Mouse (Mus musculus): Measurements from ENCODE around the gene Nrd1.

The Nrd1 gene

DNA sequence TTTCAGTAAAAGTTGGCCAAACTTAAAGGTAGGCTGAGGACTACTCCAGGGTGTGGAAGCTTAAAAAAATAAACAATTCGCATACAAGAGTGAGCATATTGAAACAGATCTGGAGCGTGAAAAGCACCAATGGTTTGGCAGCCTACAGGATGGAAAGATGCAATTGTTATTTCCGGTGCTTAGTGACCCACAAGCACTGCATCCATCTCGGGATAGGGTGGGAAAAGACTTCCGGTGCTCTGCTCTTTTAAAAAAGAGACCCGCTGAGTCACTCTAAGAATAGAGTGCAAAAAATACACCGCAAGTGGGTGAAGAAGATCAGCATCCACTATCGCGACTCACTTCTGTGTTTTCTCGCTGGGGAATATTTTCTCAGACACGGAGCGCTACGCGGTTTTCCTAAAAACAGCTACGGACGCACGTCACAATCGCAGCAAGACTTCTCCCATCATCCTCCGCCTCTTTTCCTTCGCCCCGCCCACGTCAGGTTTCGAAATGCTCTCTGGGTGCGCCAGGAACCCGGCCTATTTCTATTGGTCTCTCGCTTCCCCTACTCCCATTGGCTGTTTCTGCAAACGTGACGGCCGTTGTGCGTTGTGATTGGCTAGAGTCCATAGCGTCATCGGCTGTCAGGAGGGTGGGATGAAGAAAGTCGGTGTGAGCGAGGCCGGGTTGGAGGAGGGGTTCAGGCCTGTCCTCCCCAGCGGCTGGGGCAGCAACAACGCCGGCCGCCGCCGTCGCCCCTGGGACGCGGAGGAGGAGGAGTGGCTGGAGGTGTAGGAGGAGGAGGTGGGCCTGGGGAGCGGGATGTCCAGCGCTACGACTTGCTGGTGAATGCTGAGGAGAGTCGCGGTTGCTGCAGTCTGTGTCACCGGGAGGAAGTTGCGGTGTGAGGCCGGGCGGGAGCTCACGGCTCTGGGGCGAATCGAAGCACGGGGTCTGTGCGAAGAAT, at the start of gene Nrd1:
TSS of gene Nrd1 (plus strand) at position 657 of the 952 bp plus-strand sequence.
- peak; percentile 99 for DNase-seq (ENCODE audit: low spot score)

GRCm38 (mm10) chr4:108951663-108952062, 48.8 kb upstream of the Nrd1 start:
- DNase-seq (ENCODE audit: low spot score) = no peak

DNA sequence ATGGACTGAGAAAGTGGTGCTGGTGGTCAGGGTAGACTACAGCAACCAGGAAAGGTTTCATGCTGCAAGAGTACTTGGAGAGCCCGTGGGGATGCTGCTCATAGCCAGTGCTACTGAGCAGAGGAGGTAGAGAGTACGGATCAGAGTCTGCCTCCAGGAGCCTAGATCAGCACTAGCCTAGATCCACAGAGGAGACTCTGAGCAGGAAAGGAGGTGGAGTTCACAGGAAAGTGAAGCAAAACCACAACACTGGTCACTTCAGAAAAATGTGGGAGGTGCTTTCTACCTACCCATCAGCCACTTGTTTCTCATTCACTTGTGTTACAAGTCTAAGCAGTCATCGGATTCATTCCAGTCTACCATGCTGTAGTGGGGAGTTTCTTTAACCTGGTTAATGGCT, 40.8 kb upstream of the Nrd1 start:
- no peak for DNase-seq (ENCODE audit: low spot score)

- no peak for DNase-seq (ENCODE audit: low spot score)
Observed at GRCm38 (mm10) chr4:108960619-108961460, 39.6 kb upstream of the Nrd1 start.

DNA sequence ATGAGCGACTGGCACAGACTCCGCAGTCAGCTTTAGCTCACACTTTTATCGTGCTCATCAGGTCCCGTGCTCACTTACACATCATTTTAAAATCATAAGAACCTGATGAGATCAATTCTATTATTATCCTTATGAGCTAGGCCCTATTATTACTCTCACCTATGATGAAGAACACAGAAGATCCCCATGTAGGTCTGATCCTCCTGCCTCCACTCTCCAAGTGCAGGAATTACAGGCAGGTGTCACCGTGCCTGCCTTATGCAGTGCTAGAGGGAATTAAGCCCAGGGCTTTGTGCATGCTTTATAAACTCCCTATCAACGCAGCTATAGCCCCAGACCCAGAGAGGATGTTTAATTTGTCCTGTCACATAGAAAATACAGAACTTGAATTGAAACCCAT, 37.4 kb upstream of the Nrd1 start:
- DNase-seq (ENCODE audit: low spot score) = no peak

DNA sequence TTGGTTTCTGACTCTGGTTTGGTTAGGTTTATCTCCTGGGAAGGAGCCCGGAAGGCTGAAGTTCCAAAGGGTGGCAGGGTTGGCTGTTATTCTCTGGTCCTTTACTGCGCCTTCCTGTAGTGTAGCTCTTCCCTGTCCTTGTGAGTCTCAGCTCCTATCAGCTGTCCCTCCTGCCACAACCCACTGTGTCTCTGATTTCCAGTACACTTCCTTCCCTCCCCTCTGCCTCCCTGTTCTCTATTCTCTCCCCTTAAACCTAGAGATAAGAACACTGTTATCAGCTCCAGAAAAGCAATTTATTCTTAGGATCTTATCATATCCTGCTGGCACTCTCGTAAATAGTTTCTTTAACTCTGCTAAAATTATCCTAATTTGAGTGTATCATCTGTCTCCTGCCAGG, 30.9 kb upstream of the Nrd1 start:
- no peak for DNase-seq (ENCODE audit: low spot score)

DNA sequence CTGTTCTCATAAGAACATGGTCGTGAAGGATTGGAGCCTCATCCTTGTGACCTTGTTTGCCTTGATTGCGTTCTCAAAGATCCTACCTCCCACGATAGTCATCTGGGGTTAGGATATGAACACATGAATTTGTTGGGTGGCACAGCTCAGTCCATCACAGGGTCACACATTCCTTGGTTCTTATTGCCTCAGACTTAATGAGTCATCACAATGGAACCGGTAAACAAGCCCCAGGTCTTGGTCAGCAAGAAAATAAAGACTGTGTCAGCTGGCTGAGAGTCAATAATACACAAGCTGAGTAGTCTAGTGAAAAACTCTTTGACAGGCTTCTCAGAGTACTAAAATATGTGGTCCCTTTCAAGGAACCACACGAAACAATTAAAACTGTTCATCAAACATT, 29.4 kb upstream of the Nrd1 start:
- DNase-seq (ENCODE audit: low spot score) = no peak

DNA sequence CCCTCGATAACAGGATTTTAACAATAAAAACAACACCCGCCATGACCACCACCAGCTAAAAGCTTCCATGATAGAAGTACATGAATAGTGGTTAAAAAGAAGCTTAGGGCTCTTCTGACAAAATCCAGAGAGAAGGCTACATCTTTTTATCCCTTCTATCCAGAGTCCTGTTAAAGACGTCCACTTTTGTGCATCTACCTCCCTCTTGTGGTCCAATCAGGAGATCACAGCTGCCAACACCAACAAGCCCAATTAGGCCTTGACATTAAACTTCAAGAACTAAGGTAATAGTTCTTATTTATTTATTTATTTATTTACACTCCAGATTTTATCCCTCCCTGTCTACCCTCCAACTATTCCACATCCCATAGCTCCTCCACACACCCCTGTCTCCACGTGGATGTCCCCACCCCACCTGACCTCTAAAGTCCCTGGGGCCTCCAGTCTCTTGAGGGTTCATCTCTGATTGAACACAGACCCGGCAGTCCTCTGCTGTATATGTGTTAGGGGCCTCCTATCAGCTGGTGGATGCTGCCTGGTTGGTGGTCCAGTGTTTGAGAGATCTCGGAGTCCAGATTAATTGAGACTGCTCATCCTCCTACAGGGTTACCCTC, 23.9 kb upstream of the Nrd1 start:
- DNase-seq (ENCODE audit: low spot score) = peak; percentile 79

DNA sequence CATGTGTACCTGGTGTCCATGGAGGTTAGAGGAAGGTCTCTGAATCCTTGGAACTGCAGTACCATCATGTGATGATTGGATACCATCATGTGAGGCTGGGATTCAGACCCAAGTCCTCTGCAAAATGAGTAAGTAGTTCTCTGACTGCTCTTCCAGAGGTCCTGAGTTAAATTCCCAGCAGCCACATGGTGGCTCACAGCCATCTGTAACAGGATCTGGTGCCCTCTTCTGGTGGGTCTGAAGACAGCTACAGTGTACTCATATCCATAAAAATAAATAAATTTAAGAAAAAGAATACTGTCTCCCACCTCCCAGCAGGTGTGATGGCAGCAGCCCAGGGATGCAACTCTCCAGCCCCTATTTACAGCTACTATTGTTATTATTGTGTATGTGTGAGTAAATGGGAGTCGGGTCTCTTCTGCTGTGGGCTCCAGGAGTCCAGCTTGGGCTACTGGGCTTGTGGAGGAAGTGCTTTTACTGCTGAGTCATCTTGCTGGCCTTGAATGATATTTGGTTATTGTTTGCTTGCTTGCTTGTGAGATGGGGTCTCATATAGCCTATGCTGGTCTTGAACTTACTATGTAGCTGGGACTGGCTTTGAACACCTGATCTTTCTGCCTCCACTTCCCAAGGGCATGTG, 13.5 kb upstream of the Nrd1 start:
- DNase-seq (ENCODE audit: low spot score) = no peak

DNA sequence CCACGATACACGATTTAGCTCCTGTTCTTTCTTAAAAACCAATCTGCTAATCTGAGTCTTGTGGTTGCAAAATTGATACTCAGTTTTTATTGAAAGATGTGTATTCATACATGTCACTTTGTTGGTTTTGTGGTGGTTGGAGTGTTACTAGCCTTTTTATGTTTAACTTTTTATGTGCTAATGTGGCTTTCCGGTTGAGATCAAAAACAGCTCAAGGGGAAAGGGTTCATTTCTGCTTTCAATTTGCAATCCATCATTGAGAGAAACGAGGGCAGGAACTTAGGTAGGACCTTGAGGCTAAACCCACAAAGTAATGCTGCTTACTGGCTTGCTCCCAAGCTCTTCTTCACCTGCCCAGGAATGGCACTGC, 13.0 kb upstream of the Nrd1 start:
- DNase-seq (ENCODE audit: low spot score) = no peak

- DNase-seq (ENCODE audit: low spot score) = no peak
Observed at GRCm38 (mm10) chr4:108989430-108989829, 11.0 kb upstream of the Nrd1 start.

DNA sequence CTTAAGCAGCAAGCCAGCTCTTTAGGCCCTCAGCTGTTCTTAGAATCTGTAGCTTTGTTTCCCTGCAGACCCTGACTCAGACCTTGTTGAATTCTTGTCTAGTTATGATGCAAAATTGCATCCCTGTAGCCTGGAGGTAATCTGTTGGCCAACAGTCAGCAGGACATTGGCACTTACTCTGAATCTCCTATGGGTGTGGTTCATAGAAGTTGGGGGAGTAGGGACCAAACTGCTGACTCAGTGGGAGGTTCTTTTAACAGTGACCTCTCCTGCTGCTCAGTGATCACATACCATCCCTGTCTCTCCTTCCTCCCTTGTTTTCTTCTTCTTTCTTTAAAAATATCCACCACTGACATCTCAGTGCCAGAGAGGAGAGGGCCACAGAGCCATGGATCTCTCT, 10.4 kb upstream of the Nrd1 start:
- DNase-seq (ENCODE audit: low spot score) = no peak

DNA sequence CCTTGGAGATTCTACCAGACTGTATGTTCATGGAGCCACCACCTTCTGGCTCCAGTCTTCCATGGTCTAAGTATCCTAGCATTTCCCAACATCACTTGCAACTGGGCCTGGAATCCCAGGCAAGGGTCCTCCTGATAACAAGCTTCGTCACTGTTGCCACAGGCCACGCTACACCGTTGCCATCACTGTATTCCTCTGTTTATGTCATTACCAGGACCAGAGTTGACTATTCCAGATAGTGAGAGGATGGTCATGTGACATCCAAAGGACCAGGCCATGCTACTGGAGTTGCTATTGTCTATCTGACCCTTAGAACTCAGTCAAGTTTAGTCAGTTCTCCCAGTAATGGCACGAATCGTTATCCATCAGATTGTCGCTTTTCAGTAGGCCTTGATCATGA, 9.9 kb upstream of the Nrd1 start:
- DNase-seq (ENCODE audit: low spot score) = no peak

DNA sequence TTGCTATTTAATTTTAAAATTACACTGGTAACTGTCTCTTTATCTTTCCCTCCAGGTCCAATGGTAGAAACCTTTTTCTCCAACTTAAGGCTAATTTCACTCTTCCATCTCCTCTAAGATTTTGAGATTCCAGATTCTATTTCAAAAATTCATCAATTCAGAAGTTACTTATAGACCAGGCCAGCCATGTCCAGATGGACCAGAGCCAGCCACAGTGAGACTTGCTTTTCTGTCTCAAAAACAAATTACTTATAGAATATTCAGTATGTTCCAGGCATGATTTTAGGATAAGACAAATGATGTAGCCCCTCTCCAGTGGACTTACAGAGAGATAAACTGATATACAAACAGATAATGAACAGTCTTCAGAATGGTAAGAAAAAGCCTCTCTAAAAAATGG, 8.6 kb upstream of the Nrd1 start:
- no peak for DNase-seq (ENCODE audit: low spot score)

DNA sequence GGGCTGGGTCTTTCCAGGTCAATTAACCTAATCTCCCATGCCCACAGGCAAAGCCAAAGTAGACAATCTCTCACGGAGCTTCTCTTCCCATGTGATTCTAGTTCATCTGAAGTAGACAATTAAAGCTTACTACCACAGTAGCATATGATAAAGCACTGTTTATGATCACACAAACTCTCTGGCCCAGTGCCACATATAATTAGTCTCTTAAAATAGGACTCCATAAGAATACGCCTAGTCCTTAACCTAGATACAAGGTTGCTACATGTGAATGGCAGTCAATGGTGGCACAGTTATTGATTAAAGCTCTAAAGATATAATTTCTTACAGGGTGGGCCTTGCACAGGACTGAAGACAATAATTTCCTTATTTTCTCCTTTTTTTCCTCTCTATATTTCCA, 7.5 kb upstream of the Nrd1 start:
- peak; percentile 35 for DNase-seq (ENCODE audit: low spot score)

GRCm38 (mm10) chr4:109000961-109001360, 506 bp downstream of the Nrd1 start:
- DNase-seq (ENCODE audit: low spot score) = no peak

DNA sequence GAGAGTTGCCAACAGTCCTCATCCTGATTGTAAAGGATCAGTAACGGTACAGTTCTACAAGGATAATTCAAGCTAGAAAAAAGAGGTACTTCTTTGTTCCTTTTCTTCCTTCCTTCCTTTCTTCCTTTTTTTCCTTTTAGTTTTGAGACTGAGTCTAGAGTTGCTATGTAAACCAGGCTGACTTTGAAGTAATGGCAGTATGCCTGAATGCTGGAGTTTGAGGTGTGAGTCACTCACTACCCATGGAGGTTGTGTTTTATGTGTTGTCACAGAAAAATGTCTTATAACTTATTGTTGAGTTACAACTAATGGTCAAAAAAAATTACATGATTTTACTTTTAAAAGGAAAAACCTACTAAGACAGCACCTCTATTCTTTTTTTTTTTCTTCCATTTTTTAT, 7.6 kb downstream of the Nrd1 start:
- DNase-seq (ENCODE audit: low spot score) = no peak

GRCm38 (mm10) chr4:109014091-109014490, 13.6 kb downstream of the Nrd1 start:
- DNase-seq (ENCODE audit: low spot score) = no peak

DNA sequence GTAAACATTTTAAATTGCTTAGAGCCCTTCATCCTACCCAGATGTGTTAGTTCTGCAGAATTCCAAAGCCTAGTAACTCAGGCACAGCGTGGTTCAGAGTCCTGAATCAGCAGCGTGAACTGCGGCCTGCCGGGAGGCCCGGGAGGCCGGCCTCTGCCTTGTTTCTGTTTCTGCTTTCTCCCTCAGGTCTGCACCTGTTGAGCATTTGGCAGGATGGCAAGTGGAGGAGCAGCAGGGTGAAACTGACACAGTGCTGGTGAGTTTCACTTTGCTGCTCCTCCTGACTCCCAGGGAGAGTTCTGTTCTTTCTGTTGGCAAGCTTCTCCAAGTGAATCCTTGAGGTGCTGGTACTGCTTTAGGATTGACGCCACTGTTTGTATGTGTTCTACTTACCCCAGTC, 17.0 kb downstream of the Nrd1 start:
- no peak for DNase-seq (ENCODE audit: low spot score)

GRCm38 (mm10) chr4:109019301-109019700, 18.8 kb downstream of the Nrd1 start:
- DNase-seq (ENCODE audit: low spot score) = no peak

- no peak for DNase-seq (ENCODE audit: low spot score)
Observed at GRCm38 (mm10) chr4:109021976-109022375, 21.5 kb downstream of the Nrd1 start.

- DNase-seq (ENCODE audit: low spot score) = no peak
Observed at GRCm38 (mm10) chr4:109025061-109025460, 24.6 kb downstream of the Nrd1 start.
